Mouse (Mus musculus): ENCODE measurements around the gene Rflna. TPM values are rescaled to one million over a fixed set of nuclear protein-coding genes. Genes with fewer than 3 reads are reported as not detected.

Rflna gene
- total and polyA plus RNA-seq, 3 experiments: 0.17 to 0.46 TPM; not detected in 1

DNA sequence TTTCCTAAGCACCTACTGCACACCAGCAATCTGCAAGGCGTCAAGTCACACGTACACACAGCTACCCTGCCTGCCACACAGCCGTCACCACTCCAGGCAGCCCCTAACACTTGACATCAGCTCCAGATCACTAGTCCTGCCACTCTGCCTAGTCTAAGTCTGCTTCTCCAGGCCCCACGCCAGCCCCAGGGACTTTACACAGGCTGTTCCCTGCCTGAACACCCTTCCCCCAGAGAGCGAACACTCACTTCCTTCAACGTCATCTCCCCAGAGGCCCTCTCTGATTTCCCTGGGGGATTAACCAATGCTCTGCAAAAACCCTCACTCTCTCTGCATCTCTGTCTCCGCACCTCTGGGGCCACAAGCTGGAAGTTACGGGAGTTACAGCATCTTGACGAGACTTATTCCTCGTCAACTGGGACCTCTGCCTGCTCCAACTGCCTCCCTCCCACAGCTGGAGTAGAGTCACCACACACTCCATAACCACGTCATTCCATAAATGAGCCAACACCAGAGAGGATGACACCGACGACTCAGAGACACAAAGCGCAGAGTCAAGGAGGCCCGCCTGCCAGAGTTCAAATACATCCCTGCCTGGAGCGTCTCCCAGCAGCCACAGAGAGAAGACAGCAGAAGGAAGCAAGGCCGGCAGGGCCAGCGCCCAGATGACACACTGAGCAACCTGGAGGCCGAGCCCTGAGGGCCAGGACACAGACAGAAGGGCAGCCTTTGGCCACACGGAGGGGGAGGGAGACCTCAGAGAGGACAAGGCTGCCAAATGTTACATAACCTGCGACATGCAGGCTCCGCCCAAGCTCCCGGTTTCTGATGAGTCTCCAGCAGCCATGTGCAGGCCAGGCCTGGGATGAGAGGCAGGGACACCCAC lies 49.8 kb downstream of the Rflna start:
- peaks cover 44 to 78% of the 10 kb centered on the region in 2 experiments for H3K4me1 ChIP-seq (ENCODE audit: control insufficient read depth in 1 of 2, insufficient read depth in 2 of 2)
- H3K36me3 ChIP-seq (replicated peaks in 1 of 2; ENCODE audit: control insufficient read depth in 1 of 2, insufficient read depth in 1 of 2, low read length in 1 of 2): peaks cover 35 to 84% of the 10 kb centered on the region in 2 experiments
- dilution Hi-C loops (cut with MboI; ENCODE audit: extremely low pct_ligation_motif_present, extremely low pct_unique_long_range_greater_than_20kb, low sequenced_read_pairs) (no loop called here), in situ Hi-C loops (cut with MboI; ENCODE audit: low pct_ligation_motif_present, low pct_unique_long_range_greater_than_20kb, low sequenced_read_pairs) (no loop called here)
- H3K9ac ChIP-seq (ENCODE audit: insufficient read depth, low read depth): no peak overlapping the region
- H3K27me3 ChIP-seq (replicated peaks): no peaks in the 10 kb centered on the region
- peak; percentile 97 for DNase-seq (ENCODE audit: extremely low read depth)
- no peaks in the 10 kb centered on the region for H3K79me2 ChIP-seq (replicated peaks; ENCODE audit: control insufficient read depth, extremely low read depth, insufficient read depth, poor library complexity, severe bottlenecking)
- peak overlapping the region in 1 of 3 experiments; percentile 25 for H3K4me3 ChIP-seq (replicated peaks in 1 of 3; ENCODE audit: low read depth in 2 of 3, low read length in 2 of 3, poor library complexity in 1 of 3)
- TF ChIP-seq CTCF (conservative IDR thresholded peaks at IDR 0.05 in 1 of 2, IDR thresholded peaks at IDR 0.05 in 1 of 2; ENCODE audit: low read depth in 2 of 2, low read length in 2 of 2) (peak in 1 of 2 experiments; percentile 36; a peak in 2 of 4 replicates), TCF12 (IDR thresholded peaks at IDR 0.05; ENCODE audit: low read depth, low read length) (peak; percentile 77), NRF1 (IDR thresholded peaks at IDR 0.05; ENCODE audit: low read depth, low read length) (no peak), CHD1 (IDR thresholded peaks at IDR 0.05; ENCODE audit: low read depth, low read length) (no peak), RCOR1 (conservative IDR thresholded peaks at IDR 0.05; ENCODE audit: low read depth, low read length) (0 out of 2 replicates have a peak, but pooled peaks have one; percentile 66), JUN (IDR thresholded peaks at IDR 0.05; ENCODE audit: insufficient read depth, low read depth, low read length) (peak; percentile 64; the same call in 1 of the 2 replicates), ZMIZ1 (IDR thresholded peaks at IDR 0.05; ENCODE audit: low read depth, low read length) (no peak; the same call in 1 of the 2 replicates), MAZ (IDR thresholded peaks at IDR 0.05; ENCODE audit: low read depth, low read length) (no peak), KAT2A (IDR thresholded peaks at IDR 0.05; ENCODE audit: insufficient replicate concordance, low read length) (peak; percentile 95), IRF4 (IDR thresholded peaks at IDR 0.05; ENCODE audit: low read depth, low read length) (peak; percentile 82), MXI1 (IDR thresholded peaks at IDR 0.05; ENCODE audit: low read depth, low read length) (peak; percentile 48), UBTF (IDR thresholded peaks at IDR 0.05; ENCODE audit: low read depth, low read length) (no peak), SMC3 (IDR thresholded peaks at IDR 0.05; ENCODE audit: low read depth, low read length) (peak; percentile 34), USF1 (IDR thresholded peaks at IDR 0.05; ENCODE audit: low read depth, low read length) (no peak), POLR2A (IDR thresholded peaks at IDR 0.05; ENCODE audit: low read depth, low read length) (peak; percentile 56), ZKSCAN1 (IDR thresholded peaks at IDR 0.05; ENCODE audit: borderline replicate concordance, low read depth, low read length) (no peak), MAFK (IDR thresholded peaks at IDR 0.05; ENCODE audit: insufficient replicate concordance, low read length) (peak; percentile 54; the same call in 1 of the 2 replicates), CHD2 (IDR thresholded peaks at IDR 0.05; ENCODE audit: low read length) (peak; percentile 92), MAX (IDR thresholded peaks at IDR 0.05; ENCODE audit: low read length) (0 out of 2 replicates have a peak, but pooled peaks have one; percentile 43), PAX5 (IDR thresholded peaks at IDR 0.05; ENCODE audit: low read length) (no peak), BHLHE40 (IDR thresholded peaks at IDR 0.05; ENCODE audit: low read depth, low read length) (peak; percentile 68), SIN3A (IDR thresholded peaks at IDR 0.05; ENCODE audit: low read length) (peak; percentile 77), HCFC1 (IDR thresholded peaks at IDR 0.05; ENCODE audit: low read depth, low read length) (peak; percentile 64), TBP (conservative IDR thresholded peaks at IDR 0.05; ENCODE audit: low read depth, low read length) (no peak), USF2 (conservative IDR thresholded peaks at IDR 0.05; ENCODE audit: low read depth, low read length) (no peak; the same call in 1 of the 2 replicates), RAD21 (IDR thresholded peaks at IDR 0.05; ENCODE audit: low read depth, low read length) (peak; percentile 32), ELF1 (IDR thresholded peaks at IDR 0.05; ENCODE audit: low read depth, low read length) (peak; percentile 84), GABPA (IDR thresholded peaks at IDR 0.05; ENCODE audit: insufficient replicate concordance, low read depth, low read length) (no peak), POLR2AphosphoS2 (IDR thresholded peaks at IDR 0.05; ENCODE audit: low read depth, low read length) (peak; percentile 51; the same call in 1 of the 2 replicates), ETS1 (conservative IDR thresholded peaks at IDR 0.05; ENCODE audit: low read depth, low read length) (peak; percentile 93), JUND (conservative IDR thresholded peaks at IDR 0.05; ENCODE audit: low read depth, low read length) (peak; percentile 54; the same call in 1 of the 2 replicates), ZC3H11A (IDR thresholded peaks at IDR 0.05; ENCODE audit: low read depth, low read length) (no peak), NELFE (IDR thresholded peaks at IDR 0.05; ENCODE audit: low read depth, low read length) (peak; percentile 21; the same call in 1 of the 2 replicates), MEF2A (IDR thresholded peaks at IDR 0.05; ENCODE audit: borderline replicate concordance, low read depth, low read length) (peak; percentile 82), MYC (IDR thresholded peaks at IDR 0.05; ENCODE audit: low read depth, low read length) (peak; percentile 74), EP300 (IDR thresholded peaks at IDR 0.05; ENCODE audit: low read length) (peak; percentile 83), E2F4 (IDR thresholded peaks at IDR 0.05; ENCODE audit: insufficient replicate concordance, low read depth, low read length) (no peak), ZNF384 (IDR thresholded peaks at IDR 0.05; ENCODE audit: low read depth, low read length) (no peak; the same call in 1 of the 2 replicates)
- peak overlapping the region; percentile 32 for H3K4me2 ChIP-seq (ENCODE audit: insufficient read depth, low read depth, poor library complexity, severe bottlenecking)
- H3K27ac ChIP-seq (ENCODE audit: insufficient read depth, low read depth): peak overlapping the region; percentile 97
- H3K9me3 ChIP-seq (replicated peaks; ENCODE audit: low read length): no peaks in the 10 kb centered on the region
